Mouse (Mus musculus) cerebellum, adult 2 months (tissue): ENCODE data around the gene Nfya. TPM values are rescaled to one million over a fixed set of nuclear protein-coding genes. Genes with fewer than 3 reads are reported as not detected.

Source experiments
- DNase-seq, 2 experiments: peaks; one replicate each; pipeline ENCODE4 v3.0.0; 2021
- H3K27ac ChIP-seq: fragments of 200-500 bp; 2 replicates; pipeline ENCODE4 v1.5.1; 2012; ENCODE audit warnings: low read length, control low read depth, inconsistent platforms; ENCODE audit not compliant: insufficient read depth
- H3K27me3 ChIP-seq: fragments of 200-500 bp; 2 replicates; pipeline ENCODE4 v1.6.1; 2012; ENCODE audit warnings: inconsistent platforms, mild to moderate bottlenecking, low read length, moderate library complexity; ENCODE audit not compliant: control insufficient read depth, insufficient read depth
- H3K4me1 ChIP-seq: fragments of 200-500 bp; 2 replicates; pipeline ENCODE4 v1.6.1; 2011; ENCODE audit warnings: low read length; ENCODE audit not compliant: control insufficient read depth, insufficient read depth
- H3K4me3 ChIP-seq: fragments of 200-500 bp; replicated peaks from 2 replicates; pipeline ENCODE3; 2011; ENCODE audit warnings: mild to moderate bottlenecking, low read depth, low read length, control low read depth; ENCODE audit not compliant: insufficient read depth
- CTCF ChIP-seq: fragments of 200-500 bp; IDR thresholded peaks from 2 replicates; pipeline ENCODE4 v1.5.1; 2011; ENCODE audit warnings: low read depth, mild to moderate bottlenecking, control low read depth, low read length, moderate library complexity, borderline replicate concordance; ENCODE audit not compliant: insufficient read depth
- POLR2A ChIP-seq: fragments of 200-500 bp; IDR thresholded peaks from 2 replicates; pipeline ENCODE4 v1.6.1; 2011; ENCODE audit warnings: low read length, control low read depth, borderline replicate concordance; ENCODE audit not compliant: insufficient read depth
- WGBS: fragments of 180-500 bp; shearing (Covaris S2); methylation state at CpG from one replicate; pipeline ENCODE4 v1.1.7; 2018; 5-methylcytosine and 5-hydroxymethylcytosine counted together
- polyA plus RNA-seq: library from polyadenylated mRNA; depleted of rRNA; stranded (reverse); fragments of >200 nt; gene quantifications from 2 replicates; pipeline ENCODE4 v1.2.3, GENCODE M21; 2012

Gene Nfya
- polyA plus RNA-seq, 1 experiment = 20.3 TPM

DNA sequence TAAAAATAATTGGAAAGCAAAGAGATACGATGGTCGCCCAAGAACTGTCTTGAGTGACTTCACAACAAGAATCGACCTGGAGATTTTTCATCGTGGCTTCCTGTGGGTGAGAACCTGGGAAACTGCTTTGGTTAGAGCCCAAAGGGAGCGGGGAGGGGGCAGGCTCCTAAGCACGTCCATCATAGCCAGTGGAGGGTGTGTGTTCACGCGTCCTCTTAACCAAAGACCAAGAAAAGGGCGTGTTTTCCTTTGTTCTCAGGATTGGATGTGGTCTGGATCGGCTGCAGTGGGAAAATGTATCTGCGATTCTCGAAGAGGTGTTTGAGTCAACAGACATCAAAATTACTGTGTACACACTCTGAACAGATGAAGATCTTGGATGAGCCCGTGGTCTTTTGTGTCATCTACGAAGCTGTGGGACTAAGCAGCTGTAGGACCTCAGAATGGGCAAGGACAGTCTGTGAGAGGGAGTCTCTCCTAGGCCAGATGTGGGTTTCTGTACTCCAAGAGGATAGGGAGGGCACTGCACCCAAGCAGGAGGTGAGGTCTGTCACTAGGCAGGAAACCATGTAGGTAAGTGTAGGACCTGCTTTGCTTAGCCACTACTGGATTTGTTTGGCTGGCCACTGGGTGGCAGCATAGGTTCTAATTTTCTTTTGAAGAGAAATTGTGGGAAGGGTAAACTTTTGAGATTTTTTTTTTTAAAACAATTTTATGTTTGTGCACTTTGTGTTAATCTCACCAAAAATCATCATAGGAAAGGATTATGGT is 6.9 kb upstream of the Nfya start:
- DNase-seq = peak; percentile 46 to 56
- no peak for TF ChIP-seq POLR2A
- TF ChIP-seq CTCF = peak; percentile 55; the same call in 1 of the 2 replicates
- Histone ChIP-seq H3K4me1 (peaks cover 14% of the 10 kb centered on the region), H3K27ac (no peak overlapping the region), H3K4me3 (no peak overlapping the region), H3K27me3 (no peaks in the 10 kb centered on the region)
- 65% methylated on average over 14 of the region's 14 CpGs for WGBS

DNA sequence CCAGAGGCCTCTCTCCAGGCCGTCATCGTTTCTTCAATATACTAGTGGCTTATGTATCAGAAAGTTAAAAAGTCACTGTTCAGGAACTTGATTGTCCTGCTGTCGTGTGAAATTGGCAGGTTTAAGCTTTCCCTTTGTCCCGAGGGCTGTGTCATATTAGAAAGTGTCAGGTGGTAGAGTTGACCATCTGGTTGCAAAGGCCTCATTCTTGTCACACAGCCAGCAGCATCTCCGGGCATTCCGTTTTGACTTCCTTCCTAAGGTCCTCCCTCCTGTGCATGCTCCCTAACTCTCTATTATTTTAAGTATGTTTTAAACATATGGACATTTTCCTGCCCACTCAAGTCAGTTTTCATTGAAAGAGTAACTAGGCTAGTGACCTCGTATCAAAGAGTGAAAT is 6.3 kb upstream of the Nfya start:
- Histone ChIP-seq H3K4me3 (no peak overlapping the region), H3K4me1 (peaks cover 14% of the 10 kb centered on the region), H3K27ac (no peak overlapping the region), H3K27me3 (no peaks in the 10 kb centered on the region)
- TF ChIP-seq POLR2A (no peak), CTCF (no peak)
- 10% methylated on average over 7 of the region's 7 CpGs for WGBS
- DNase-seq = peak; percentile 62 to 81

DNA sequence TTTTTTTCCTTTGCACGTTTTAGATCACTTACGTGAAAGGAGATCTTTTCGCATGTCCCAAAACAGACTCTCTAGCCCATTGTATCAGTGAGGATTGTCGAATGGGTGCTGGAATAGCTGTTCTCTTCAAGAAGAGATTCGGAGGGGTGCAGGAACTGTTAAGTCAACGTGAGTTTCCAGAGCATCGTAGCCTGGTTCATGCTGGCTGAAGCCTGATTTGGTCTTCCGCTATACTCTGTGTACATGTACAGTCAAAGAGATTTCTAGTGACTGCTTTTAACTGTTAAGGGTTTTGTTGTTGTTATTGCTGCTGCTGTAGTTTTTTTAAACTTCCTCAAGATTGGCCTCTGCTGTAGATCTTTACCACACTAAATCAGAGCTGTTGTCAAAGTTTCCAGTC is 1.5 kb upstream of the Nfya start:
- Histone ChIP-seq H3K4me1 (peaks cover 12% of the 10 kb centered on the region; the same call in 1 of the 2 replicates), H3K27me3 (no peaks in the 10 kb centered on the region), H3K27ac (peak overlapping the region; percentile 47; the same call in 1 of the 2 replicates), H3K4me3 (peak overlapping the region; percentile 25)
- 29% methylated on average over 8 of the region's 8 CpGs for WGBS
- DNase-seq = no peak
- no peak for TF ChIP-seq POLR2A
- no peak for TF ChIP-seq CTCF

DNA sequence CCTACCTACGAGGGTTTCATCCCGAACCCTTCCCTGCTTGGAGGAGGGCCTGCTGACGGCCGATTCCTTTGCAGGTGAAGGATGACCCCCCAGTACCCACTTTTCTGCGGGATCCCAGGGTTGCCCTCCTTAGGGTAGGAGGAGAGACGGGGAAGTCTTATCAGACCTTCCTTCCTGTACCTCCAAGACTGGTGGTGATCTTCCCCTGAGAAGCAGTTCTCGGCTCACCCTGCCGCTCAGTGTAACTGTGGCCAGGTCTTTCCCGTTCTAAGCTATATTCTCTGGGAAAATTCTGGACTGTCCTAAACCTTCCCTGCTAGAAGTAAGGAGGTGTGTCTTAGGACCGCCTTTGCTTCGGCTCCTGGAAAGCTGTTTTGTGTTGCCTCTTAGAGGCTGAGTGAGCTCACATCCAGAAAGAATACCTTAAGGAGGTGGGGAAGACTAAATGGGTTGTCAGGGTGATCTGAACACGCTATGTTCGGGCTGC is 636 bp upstream of the Nfya start:
- Histone ChIP-seq H3K4me1 (peaks cover 10% of the 10 kb centered on the region; the same call in 1 of the 2 replicates), H3K27ac (peak overlapping the region; percentile 85), H3K4me3 (peak overlapping the region; percentile 93), H3K27me3 (no peaks in the 10 kb centered on the region)
- WGBS = under 1% methylated on average over 13 of the region's 13 CpGs
- no peak for DNase-seq
- TF ChIP-seq CTCF = no peak

DNA sequence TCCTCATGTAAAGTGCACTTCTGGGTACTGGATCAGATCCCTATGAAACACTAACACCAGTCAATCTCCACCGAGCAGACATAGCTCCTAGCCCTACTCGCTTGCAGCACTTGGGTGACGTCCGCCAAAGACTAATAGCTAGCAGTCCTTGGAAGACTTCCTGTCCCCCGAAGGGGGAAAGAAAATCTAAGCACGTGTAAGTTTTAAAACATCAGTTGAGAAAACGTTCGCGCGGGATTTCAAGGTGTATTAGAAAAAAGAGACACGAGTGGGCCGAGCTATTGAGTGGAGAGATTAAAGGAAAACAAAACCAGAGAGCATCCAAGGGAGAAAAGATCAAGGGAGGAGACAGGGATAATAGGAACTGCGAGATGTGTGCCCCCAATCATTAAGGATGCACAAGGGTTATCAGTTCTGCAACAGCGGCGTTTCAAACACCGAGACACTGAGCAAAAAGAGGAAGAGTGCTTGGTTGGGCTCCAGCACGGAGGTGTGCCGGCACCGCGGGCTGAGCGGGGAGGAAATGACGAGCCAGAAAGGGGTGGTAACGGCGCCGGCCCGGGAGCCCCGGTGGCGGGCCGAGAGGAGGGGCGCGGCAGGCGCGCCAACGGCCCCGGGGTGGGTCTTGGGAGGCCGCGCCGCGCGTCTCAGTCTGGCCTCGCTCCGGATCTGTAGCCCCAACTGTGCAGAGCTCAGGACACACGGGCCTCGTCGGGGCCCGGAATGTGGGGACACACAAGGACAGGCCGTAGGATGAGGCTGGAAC is 997 bp downstream of the Nfya start:
- peak overlapping the region; percentile 85 for H3K4me3 ChIP-seq
- H3K27me3 ChIP-seq = no peaks in the 10 kb centered on the region
- peak; percentile 53; the same call in 1 of the 2 replicates for TF ChIP-seq POLR2A
- no peak for TF ChIP-seq CTCF
- WGBS = 1% methylated on average over 47 of the region's 47 CpGs
- peak overlapping the region; percentile 98 for H3K27ac ChIP-seq
- H3K4me1 ChIP-seq = peaks cover 7% of the 10 kb centered on the region; the same call in 1 of the 2 replicates
- peak; percentile 80 to 81 for DNase-seq

DNA sequence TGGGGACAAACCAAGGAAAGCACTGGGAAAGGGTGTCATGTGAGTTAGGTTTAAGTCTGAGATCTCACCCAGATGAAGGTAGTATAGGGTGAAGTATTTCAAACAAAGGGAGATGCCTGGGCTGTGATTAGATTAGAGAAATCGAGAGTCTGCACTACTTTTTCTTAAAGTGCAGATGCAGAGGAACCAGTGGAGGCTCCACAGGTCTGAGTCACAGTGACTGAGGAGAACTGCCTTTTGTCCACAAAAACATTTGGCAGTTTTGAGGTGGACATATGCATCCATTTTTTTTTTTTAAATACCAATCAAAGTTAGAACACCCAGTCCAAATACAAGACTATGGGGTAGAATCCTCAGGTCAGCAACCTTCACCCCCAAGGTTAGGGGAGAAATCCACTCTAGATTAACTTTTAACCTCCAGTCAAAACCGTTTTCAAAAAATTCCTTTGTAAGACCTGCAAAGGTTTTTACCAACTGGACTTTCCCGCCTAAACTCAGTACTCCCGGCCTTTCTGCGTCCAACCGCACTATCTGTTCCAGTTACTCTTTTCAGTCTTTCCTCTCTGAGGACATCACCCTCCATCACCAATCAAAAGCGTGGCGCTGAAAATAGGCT is 1.7 kb downstream of the Nfya start:
- Histone ChIP-seq H3K4me3 (peak overlapping the region; percentile 85), H3K4me1 (peaks cover 7% of the 10 kb centered on the region; the same call in 1 of the 2 replicates), H3K27me3 (no peaks in the 10 kb centered on the region), H3K27ac (peak overlapping the region; percentile 98)
- WGBS = 5% methylated on average over 8 of the region's 8 CpGs
- TF ChIP-seq CTCF (no peak), POLR2A (no peak)
- DNase-seq = no peak

DNA sequence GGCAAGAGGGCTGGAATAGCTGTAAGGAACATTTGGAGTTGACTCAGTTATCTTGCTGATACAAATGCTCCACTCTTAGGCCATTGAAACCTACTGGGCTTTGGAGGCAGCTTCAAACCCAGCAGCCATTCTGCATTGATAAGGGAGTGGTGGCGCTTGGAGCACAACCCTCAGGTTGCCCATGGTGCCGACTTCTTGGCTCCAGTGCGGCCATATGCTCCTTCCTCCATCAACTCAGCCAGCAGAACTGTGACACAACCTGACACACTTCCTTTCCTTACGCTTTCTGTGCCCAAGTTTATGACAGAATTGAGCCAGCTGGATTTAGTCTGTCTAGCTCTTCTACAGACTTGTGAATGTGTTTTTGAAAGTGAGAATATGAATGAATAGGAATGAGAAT is 2.6 kb downstream of the Nfya start:
- Histone ChIP-seq H3K4me1 (peaks cover 7% of the 10 kb centered on the region; the same call in 1 of the 2 replicates), H3K27ac (no peak overlapping the region), H3K27me3 (no peaks in the 10 kb centered on the region), H3K4me3 (no peak overlapping the region)
- TF ChIP-seq POLR2A (no peak), CTCF (no peak)
- 8% methylated on average over 4 of the region's 4 CpGs for WGBS
- DNase-seq = peak; percentile 42 to 54
